Mouse (Mus musculus) monocyte, adult 2 months (primary cell): ENCODE results near the gene Itgb7.

Experiments
- DNase-seq, 2 experiments: peaks; one replicate each; pipeline ENCODE4 v3.0.0; 2022; ENCODE audit warnings: low spot score in 2 of 2, low read depth in 1 of 2

The Itgb7 gene

GRCm38 (mm10) chr15:102231748-102232147 lies at the start of gene Itgb7:
Gene Itgb7, minus strand, starts transcription at chr15:102231944.
- DNase-seq = peak in 1 of 2 experiments; percentile 27

GRCm38 (mm10) chr15:102280623-102281022 lies 48.9 kb upstream of the Itgb7 start:
- DNase-seq = no peak

GRCm38 (mm10) chr15:102279783-102280520 lies 48.2 kb upstream of the Itgb7 start:
- no peak for DNase-seq

- peak; percentile 39 to 67 for DNase-seq
These were observed 47.5 kb upstream of the Itgb7 start, which contains the start of gene Mfsd5 for GRCm38 (mm10) chr15:102279092-102279782. Gene Mfsd5, plus strand, starts transcription at chr15:102279454.

GRCm38 (mm10) chr15:102278726-102279091 lies 47.0 kb upstream of the Itgb7 start:
- no peak for DNase-seq

- DNase-seq = no peak
These were observed 42.4 kb upstream of the Itgb7 start for GRCm38 (mm10) chr15:102273982-102274716.

- DNase-seq = no peak
These were observed 39.7 kb upstream of the Itgb7 start for GRCm38 (mm10) chr15:102271441-102271840.

- DNase-seq = no peak
These were observed 38.7 kb upstream of the Itgb7 start, which contains the start of gene Gm9918 for GRCm38 (mm10) chr15:102270274-102270960. Gene Gm9918, plus strand, starts transcription at chr15:102270563.

GRCm38 (mm10) chr15:102265548-102265947 lies 33.8 kb upstream of the Itgb7 start:
- DNase-seq = no peak

GRCm38 (mm10) chr15:102263037-102263436 lies 31.3 kb upstream of the Itgb7 start:
- no peak for DNase-seq

GRCm38 (mm10) chr15:102262582-102262981 lies 30.8 kb upstream of the Itgb7 start:
- no peak for DNase-seq

- no peak for DNase-seq
These were observed 27.0 kb upstream of the Itgb7 start for GRCm38 (mm10) chr15:102258581-102259253.

- DNase-seq = no peak
These were observed 26.3 kb upstream of the Itgb7 start for GRCm38 (mm10) chr15:102258076-102258470.

- DNase-seq = no peak
These were observed 25.7 kb upstream of the Itgb7 start, which contains the start of gene Rarg for GRCm38 (mm10) chr15:102257202-102258075. Gene Rarg, minus strand, starts transcription at chr15:102257517.

GRCm38 (mm10) chr15:102256431-102257201 lies 24.9 kb upstream of the Itgb7 start:
- DNase-seq = no peak

- no peak for DNase-seq
These were observed 24.0 kb upstream of the Itgb7 start for GRCm38 (mm10) chr15:102255547-102256255.

GRCm38 (mm10) chr15:102250521-102250920 lies 18.8 kb upstream of the Itgb7 start:
- DNase-seq = no peak

GRCm38 (mm10) chr15:102249967-102250366 lies 18.2 kb upstream of the Itgb7 start:
- no peak for DNase-seq
